Mouse (Mus musculus) left cerebral cortex, postnatal 25 days (tissue): ENCODE data around the gene Prdm11. TPM values are rescaled to one million over a fixed set of nuclear protein-coding genes. Genes with fewer than 3 reads are reported as not detected.
A peak's percentile ranks its signal among the peaks of the same experiment; 100 is the strongest.

Experiments used
- DNase-seq, 2 experiments: peaks; one replicate each; pipeline ENCODE4 v3.0.0; 2022; ENCODE audit warnings: low spot score in 2 of 2, mixed read lengths in 1 of 2
- intact Hi-C: fragments of 180-260 bp; cut with DNase I; formaldehyde crosslinking; loops from one replicate; pipeline ENCODE4 v1.15.1; 2025
- total RNA-seq, 2 experiments: library from RNA; stranded (reverse); gene quantifications; 2 replicates each; pipeline ENCODE4 v1.2.3; 2021

Prdm11 gene
- total RNA-seq = 10 to 100 TPM; 21.7 to 25.8 TPM

- peak in 1 of 2 experiments; percentile 24 for DNase-seq
- intact Hi-C loops = loop anchor here (5.0 kb wide), 1 partner anchor 94 kb away; no protein-coding TSS in a partner anchor
Observed at GRCm38 (mm10) chr2:93045818-93046508, at the start of gene Prdm11. Gene Prdm11, minus strand, starts transcription at chr2:93046167.

- DNase-seq = no peak
- intact Hi-C loops = no loop called here
Observed at GRCm38 (mm10) chr2:93092347-93092746, 46.4 kb upstream of the Prdm11 start.

GRCm38 (mm10) chr2:93091679-93092078, 45.7 kb upstream of the Prdm11 start:
- intact Hi-C loops = no loop called here
- DNase-seq = no peak

GRCm38 (mm10) chr2:93089379-93090089, 43.6 kb upstream of the Prdm11 start:
- intact Hi-C loops = no loop called here
- no peak for DNase-seq

GRCm38 (mm10) chr2:93088006-93088405, 42.0 kb upstream of the Prdm11 start:
- no peak for DNase-seq
- intact Hi-C loops = no loop called here

GRCm38 (mm10) chr2:93085291-93086027, 39.5 kb upstream of the Prdm11 start:
- DNase-seq = peak; percentile 75 to 98
- intact Hi-C loops = loop anchor here (1.0 to 2.0 kb wide), 2 partner anchors 26 to 95 kb away; no protein-coding TSS in a partner anchor

- DNase-seq = peak; percentile 35 to 77
- intact Hi-C loops = loop anchor here (2.0 kb wide), 1 partner anchor 96 kb away; no protein-coding TSS in a partner anchor
Observed at GRCm38 (mm10) chr2:93084481-93084880, 38.5 kb upstream of the Prdm11 start.

- DNase-seq = no peak
- intact Hi-C loops = no loop called here
Observed at GRCm38 (mm10) chr2:93083317-93083716, 37.4 kb upstream of the Prdm11 start.

GRCm38 (mm10) chr2:93082846-93083245, 36.9 kb upstream of the Prdm11 start:
- intact Hi-C loops = no loop called here
- DNase-seq = no peak

GRCm38 (mm10) chr2:93080871-93081608, 35.1 kb upstream of the Prdm11 start:
- no peak for DNase-seq

GRCm38 (mm10) chr2:93079394-93079793, 33.4 kb upstream of the Prdm11 start:
- DNase-seq = peak in 1 of 2 experiments; percentile 68
- intact Hi-C loops = no loop called here

More at GRCm38 (mm10) chr2:93080871-93081608, 35.1 kb upstream of the Prdm11 start:
- intact Hi-C loops = no loop called here

- no peak for DNase-seq
- intact Hi-C loops = no loop called here
Observed at GRCm38 (mm10) chr2:93076578-93076955, 30.6 kb upstream of the Prdm11 start.

- intact Hi-C loops = no loop called here
- DNase-seq = peak; percentile 50 to 74
Observed at GRCm38 (mm10) chr2:93075738-93076577, 30.0 kb upstream of the Prdm11 start.

GRCm38 (mm10) chr2:93071656-93072055, 25.7 kb upstream of the Prdm11 start:
- DNase-seq = peak; percentile 56 to 62
- intact Hi-C loops = loop anchor here (5.0 kb wide), 1 partner anchor 346 kb away; no protein-coding TSS in a partner anchor

- intact Hi-C loops = loop anchor here (1.0 to 5.0 kb wide), 3 partner anchors 120 to 403 kb away; no protein-coding TSS in a partner anchor
Observed at GRCm38 (mm10) chr2:93068942-93069341, 23.0 kb upstream of the Prdm11 start.

GRCm38 (mm10) chr2:93063347-93063746, 17.4 kb upstream of the Prdm11 start:
- DNase-seq = peak; percentile 43 to 56
- intact Hi-C loops = loop anchor here (1.0 to 5.0 kb wide), 2 partner anchors 159 to 181 kb away; no protein-coding TSS in a partner anchor

More at GRCm38 (mm10) chr2:93068942-93069341, 23.0 kb upstream of the Prdm11 start:
- peak; percentile 49 to 53 for DNase-seq

- intact Hi-C loops = no loop called here
- DNase-seq = no peak
Observed at GRCm38 (mm10) chr2:93051873-93052272, 5.9 kb upstream of the Prdm11 start.
